Mouse (Mus musculus) forebrain, postnatal 0 days (tissue): ENCODE data around the gene Gm16503. TPM values are rescaled to one million over a fixed set of nuclear protein-coding genes. Genes with fewer than 3 reads are reported as not detected.
"Not testable (repeated sequence)": the region's sequence is repeated elsewhere in the genome, so short reads cannot be mapped to it uniquely, and the experiment has no call there.

ENCODE experiments used
- ATAC-seq: fragments of 200-750 bp; cut with Nextera tagmentation; 2 replicates; pipeline ENCODE4 v1.8.0; 2017; ENCODE audit warnings: mild to moderate bottlenecking, moderate library complexity
- DNase-seq: peaks from one replicate; pipeline ENCODE4 v3.0.0-alpha.2; 2015
- H3K27ac ChIP-seq: fragments of 300-500 bp; sonication (generic); 2 replicates; pipeline ENCODE4 v1.5.1; 2014; ENCODE audit warnings: low read depth, mild to moderate bottlenecking, antibody characterized with exemption, low read length, moderate library complexity, mixed read lengths
- H3K27me3 ChIP-seq: fragments of 300-500 bp; sonication (generic); 2 replicates; pipeline ENCODE4 v1.6.1; 2014; ENCODE audit warnings: mild to moderate bottlenecking, low read length, mixed read lengths; ENCODE audit not compliant: insufficient read depth
- H3K36me3 ChIP-seq: fragments of 300-500 bp; sonication (generic); 2 replicates; pipeline ENCODE4 v1.6.1; 2014; ENCODE audit warnings: mild to moderate bottlenecking, moderate library complexity; ENCODE audit not compliant: insufficient read depth
- H3K4me1 ChIP-seq: fragments of 300-500 bp; sonication (generic); 2 replicates; pipeline ENCODE4 v1.6.1; 2014; ENCODE audit warnings: antibody characterized with exemption; ENCODE audit not compliant: insufficient read depth
- H3K4me2 ChIP-seq: fragments of 300-500 bp; sonication (generic); 2 replicates; pipeline ENCODE4 v1.6.1; 2014; ENCODE audit warnings: low read depth, mild to moderate bottlenecking, moderate library complexity
- H3K4me3 ChIP-seq: fragments of 300-500 bp; sonication (generic); 2 replicates; pipeline ENCODE4 v1.5.1; 2014; ENCODE audit warnings: low read depth, low read length, mixed read lengths
- H3K9ac ChIP-seq: fragments of 300-500 bp; sonication (generic); 2 replicates; pipeline ENCODE4 v1.6.1; 2014; ENCODE audit warnings: mild to moderate bottlenecking
- H3K9me3 ChIP-seq: fragments of 300-500 bp; sonication (generic); 2 replicates; pipeline ENCODE4 v1.6.1; 2016; ENCODE audit warnings: low read length
- CTCF ChIP-seq: sonication (generic); IDR thresholded peaks from 2 replicates; pipeline ENCODE4 v1.5.1; 2016; ENCODE audit warnings: antibody characterized with exemption, control low read depth, low read depth
- WGBS: fragments of 180-500 bp; shearing (Covaris S2); extraction: QIAGEN DNeasy Blood & Tissue Kit; methylation state at CpG from one replicate; pipeline ENCODE4 v1.1.7; 2014; 5-methylcytosine and 5-hydroxymethylcytosine counted together
- polyA plus RNA-seq: library from polyadenylated mRNA; unstranded; fragments of >200 nt; fragmentation: Nextera tagmentation; extraction: Ambion mirVana; gene quantifications from 2 replicates; pipeline ENCODE4 v1.2.1, GENCODE M21; 2015
- total RNA-seq: library from RNA; depleted of rRNA; stranded (reverse); fragments of >200 nt; gene quantifications from 2 replicates; pipeline ENCODE4 v1.2.3, GENCODE M21; 2014; rRNA removed

Gene Gm16503
- total RNA-seq: 0.69 and 1.8 TPM in 2 replicates
- polyA plus RNA-seq: 0.08 and 0.28 TPM in 2 replicates

DNA sequence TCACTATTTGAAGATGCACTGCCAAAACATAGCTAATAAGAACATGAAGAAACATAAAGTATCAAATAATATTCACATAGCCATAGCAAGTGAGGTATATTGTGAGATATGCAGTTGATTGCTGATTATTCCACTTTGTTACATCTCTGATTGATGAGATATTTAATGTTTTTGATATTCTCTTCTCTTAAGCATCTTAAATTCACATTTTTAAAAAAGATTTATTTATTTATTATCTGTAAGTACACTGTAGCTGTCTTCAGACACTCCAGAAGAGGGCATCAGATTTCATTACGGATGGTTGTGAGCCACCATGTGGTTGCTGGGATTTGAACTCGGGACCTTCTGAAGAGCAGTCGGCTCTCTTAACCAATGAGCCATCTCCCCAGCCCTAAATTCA lies at the start of gene Gm16503:
Gene Gm16503 (plus strand): TSS at position 301 of the 400 bp plus-strand sequence.
- DNase-seq, H3K4me1 ChIP-seq, H3K27me3 ChIP-seq, H3K4me2 ChIP-seq, H3K9ac ChIP-seq, H3K4me3 ChIP-seq, H3K27ac ChIP-seq, ATAC-seq, H3K36me3 ChIP-seq: not testable (repeated sequence)
- WGBS: 87% methylated on average over 3 of the region's 3 CpGs
- H3K9me3 ChIP-seq: peaks cover 35% of the 10 kb centered on the region

DNA sequence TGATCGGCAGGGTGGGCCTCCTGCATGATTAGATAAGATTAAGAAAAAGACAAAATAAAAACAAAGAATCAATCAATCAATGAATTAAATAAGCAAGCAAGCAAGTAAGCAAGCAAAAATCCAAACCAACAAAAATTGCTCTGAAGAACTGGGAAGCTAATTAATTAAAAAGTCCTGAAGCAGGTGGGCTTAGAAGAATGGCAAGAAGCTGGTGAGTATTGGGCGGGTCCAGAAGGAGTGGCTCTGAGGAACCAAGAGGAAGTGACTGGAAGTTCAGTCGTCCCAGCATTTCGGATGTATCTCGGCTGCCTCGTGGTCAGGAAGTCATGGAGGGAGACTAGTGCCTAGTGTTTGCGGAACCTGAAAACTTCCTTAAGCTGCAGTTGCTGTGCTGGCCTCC lies 47.9 kb upstream of the Gm16503 start, which contains the start of gene Zfp982:
Gene Zfp982 (plus strand): TSS at position 301 of the 400 bp plus-strand sequence.
- not testable (repeated sequence) for DNase-seq, H3K4me2 ChIP-seq, ATAC-seq, H3K9ac ChIP-seq, H3K4me1 ChIP-seq, H3K27ac ChIP-seq, H3K4me3 ChIP-seq, H3K36me3 ChIP-seq, H3K27me3 ChIP-seq
- peaks cover 32% of the 10 kb centered on the region for H3K9me3 ChIP-seq
- 86% methylated on average over 7 of the region's 7 CpGs for WGBS

DNA sequence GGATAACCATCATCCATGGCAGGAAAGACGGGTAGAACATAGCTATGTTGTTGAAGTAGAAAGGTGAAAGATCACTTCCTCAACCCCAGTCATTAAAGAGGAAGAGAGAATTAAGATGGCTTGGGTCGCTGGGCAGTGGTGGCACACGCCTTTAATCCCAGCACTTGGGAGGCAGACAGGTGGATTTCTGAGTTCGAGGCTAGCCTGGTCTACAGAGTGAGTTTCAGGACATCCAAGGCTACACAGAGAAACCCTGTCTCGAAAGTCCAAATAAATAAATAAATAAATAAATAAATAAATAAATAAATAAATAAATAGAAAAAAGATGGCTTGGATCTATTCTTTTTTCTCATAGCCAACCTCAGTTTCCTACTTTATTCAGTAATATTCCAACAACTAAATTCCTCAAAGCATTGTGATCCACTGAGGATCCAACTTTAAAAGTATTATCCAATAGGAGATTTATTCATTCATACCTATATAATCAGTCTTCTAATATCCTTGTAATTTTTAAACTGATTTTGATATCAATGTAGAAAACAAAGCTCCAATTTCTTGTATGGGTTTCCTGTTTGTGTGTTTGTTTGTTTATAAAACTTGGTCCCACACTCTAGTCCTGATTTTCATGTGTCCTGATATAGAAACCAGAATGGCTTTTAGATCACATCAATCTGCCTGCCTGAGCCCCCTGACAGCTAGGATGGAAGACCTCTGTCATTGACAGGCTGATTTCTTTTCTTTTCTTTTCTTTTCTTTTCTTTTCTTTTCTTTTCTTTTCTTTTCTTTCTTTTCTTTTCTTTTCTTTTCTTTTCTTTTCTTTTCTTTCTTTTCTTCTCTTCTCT lies 41.0 kb upstream of the Gm16503 start:
- H3K27ac ChIP-seq, H3K9me3 ChIP-seq, H3K36me3 ChIP-seq, ATAC-seq, H3K9ac ChIP-seq, DNase-seq, H3K4me1 ChIP-seq, H3K27me3 ChIP-seq, H3K4me2 ChIP-seq, H3K4me3 ChIP-seq: not testable (repeated sequence)
- WGBS: 87% methylated on average over 5 of the region's 5 CpGs

DNA sequence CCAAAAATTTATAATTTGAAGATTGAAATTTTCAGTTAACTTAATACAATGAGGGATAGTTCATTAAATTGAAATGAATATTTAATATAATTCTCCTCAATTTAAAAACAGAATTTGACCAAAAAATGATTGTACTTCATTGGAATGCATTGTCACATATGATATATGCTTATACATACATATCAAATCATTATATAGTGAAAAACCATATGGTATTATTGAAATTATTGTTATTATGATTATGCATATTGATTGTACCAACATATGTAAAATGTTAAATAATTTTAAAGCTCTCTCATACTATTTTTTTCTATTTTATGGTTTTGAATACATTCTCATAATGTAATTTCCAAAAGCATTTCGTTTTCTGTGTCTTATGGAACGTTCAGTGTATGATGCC lies 30.8 kb upstream of the Gm16503 start:
- Histone ChIP-seq H3K27me3 (no peaks in the 10 kb centered on the region), H3K4me1 (no peaks in the 10 kb centered on the region), H3K4me2 (no peak overlapping the region), H3K9ac (no peak overlapping the region), H3K9me3 (peaks cover 31% of the 10 kb centered on the region), H3K4me3 (no peak overlapping the region), H3K27ac (no peak overlapping the region), H3K36me3 (no peaks in the 10 kb centered on the region)
- ATAC-seq (no peak), DNase-seq (no peak)
- WGBS: 81% methylated on average over 2 of the region's 2 CpGs
- no peak for TF ChIP-seq CTCF

DNA sequence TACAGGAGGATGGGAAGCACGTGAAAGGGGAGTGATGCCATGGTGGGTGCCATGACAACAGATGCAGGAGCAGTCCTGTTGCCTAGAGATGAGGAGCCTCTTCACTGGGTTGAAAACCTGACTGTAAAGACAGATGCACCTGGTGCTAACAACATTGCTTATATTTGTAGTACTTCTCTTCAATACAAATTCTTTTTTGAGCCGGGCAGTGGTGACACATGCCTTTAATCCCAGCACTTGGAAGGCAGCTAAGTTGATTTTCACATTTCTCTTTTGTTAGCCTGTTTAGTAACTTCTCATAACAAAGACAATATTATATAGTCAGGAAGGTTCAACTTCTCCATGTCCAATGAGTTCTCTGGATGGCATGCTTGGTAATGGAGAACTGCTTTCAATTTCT lies 21.0 kb upstream of the Gm16503 start:
- 71% methylated on average over 2 of the region's 2 CpGs for WGBS
- no peak overlapping the region for H3K4me2 ChIP-seq
- no peaks in the 10 kb centered on the region for H3K27me3 ChIP-seq
- no peaks in the 10 kb centered on the region for H3K4me1 ChIP-seq
- no peak overlapping the region for H3K27ac ChIP-seq
- no peak overlapping the region for H3K9ac ChIP-seq
- no peak overlapping the region for H3K4me3 ChIP-seq
- no peak for DNase-seq
- no peak for ATAC-seq
- H3K9me3 ChIP-seq: peaks cover 75% of the 10 kb centered on the region
- H3K36me3 ChIP-seq: no peaks in the 10 kb centered on the region
- no peak for TF ChIP-seq CTCF

DNA sequence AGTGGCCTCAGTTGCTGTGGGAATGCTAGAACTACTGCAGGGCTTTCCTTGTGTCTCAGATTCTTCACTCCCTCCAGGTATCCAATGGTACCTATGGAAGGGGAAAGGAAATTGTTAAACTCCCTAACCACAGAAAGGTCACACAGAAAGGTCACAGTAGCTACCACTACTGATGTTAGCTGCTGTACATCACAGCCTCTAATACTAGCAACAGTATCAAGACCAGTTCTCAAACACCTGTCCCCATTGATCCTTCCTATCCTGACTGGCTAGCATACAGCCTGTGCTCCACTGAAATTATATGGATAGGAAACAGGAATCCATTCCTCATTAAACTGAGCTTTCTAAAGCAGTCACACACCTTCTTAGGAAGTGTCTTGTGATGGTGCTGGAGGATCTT lies 19.9 kb upstream of the Gm16503 start:
- Histone ChIP-seq H3K4me1 (no peaks in the 10 kb centered on the region), H3K27me3 (no peaks in the 10 kb centered on the region), H3K4me2 (no peak overlapping the region), H3K9me3 (peaks cover 80% of the 10 kb centered on the region), H3K36me3 (no peaks in the 10 kb centered on the region), H3K4me3 (no peak overlapping the region), H3K27ac (no peak overlapping the region), H3K9ac (no peak overlapping the region)
- no peak for TF ChIP-seq CTCF
- no peak for ATAC-seq
- DNase-seq: no peak

DNA sequence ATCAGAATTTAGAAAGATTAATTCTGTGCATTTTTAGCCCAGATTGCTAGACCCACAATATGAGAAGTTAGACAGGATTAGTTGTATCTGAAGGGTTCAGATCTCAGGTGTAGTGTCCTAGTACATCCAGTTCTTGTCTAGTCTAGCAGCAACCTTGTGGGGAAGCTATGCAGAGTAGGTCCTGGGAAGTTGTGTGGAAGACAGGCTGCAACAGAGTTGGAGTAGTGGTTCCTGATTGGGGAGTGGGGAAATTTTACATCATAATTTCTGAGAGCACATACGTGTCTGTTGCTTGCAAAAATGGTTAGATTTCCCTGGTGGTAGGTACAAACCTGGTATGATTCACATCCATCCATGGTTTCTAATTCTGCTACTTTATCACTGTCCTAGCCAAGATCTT lies 14.9 kb upstream of the Gm16503 start:
- 86% methylated on average over 1 of the region's 1 CpGs for WGBS
- ATAC-seq (no peak), DNase-seq (no peak)
- no peak for TF ChIP-seq CTCF
- H3K9ac ChIP-seq: no peak overlapping the region
- H3K36me3 ChIP-seq: no peaks in the 10 kb centered on the region
- peaks cover 64% of the 10 kb centered on the region for H3K9me3 ChIP-seq
- H3K4me2 ChIP-seq: no peak overlapping the region
- H3K4me3 ChIP-seq: no peak overlapping the region
- no peaks in the 10 kb centered on the region for H3K4me1 ChIP-seq
- no peak overlapping the region for H3K27ac ChIP-seq
- no peaks in the 10 kb centered on the region for H3K27me3 ChIP-seq
